Mouse (Mus musculus): ENCODE measurements around the gene Thy1.

Gene Thy1

DNA sequence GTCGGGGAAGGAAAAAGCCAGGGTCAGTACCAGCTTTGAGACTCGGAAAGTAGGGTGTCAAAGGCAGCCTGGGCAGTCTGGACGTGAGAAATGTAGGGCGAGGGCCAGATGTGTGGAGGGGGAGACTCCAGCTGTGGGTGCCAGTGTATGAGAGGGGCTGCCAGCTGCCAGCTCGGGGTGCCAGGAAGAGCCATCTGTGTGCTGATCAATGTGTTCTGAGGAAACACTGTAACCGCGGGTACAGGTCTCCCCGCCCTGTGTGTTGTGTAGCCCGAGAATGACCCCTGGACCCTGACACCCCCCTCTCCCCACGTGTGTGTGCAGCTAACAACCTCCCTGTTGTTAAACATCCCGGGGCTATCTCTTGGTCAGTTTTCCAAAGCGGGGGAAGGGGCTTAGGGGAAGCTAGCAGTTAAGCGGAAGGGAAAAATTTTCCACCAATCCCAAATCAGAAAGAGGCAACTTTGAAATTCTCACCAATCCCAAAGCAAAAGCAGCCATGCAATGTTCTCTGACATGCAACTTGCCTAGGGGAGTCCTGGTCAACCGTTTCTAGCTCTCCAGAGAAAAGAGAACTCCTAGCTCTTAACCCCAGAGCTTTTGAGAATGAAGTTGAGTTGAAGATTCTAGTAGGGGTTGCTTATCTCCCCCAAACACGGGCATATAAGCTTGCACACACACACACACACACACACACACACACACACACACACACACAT lies 24.2 kb downstream of the Thy1 start:
- DNase-seq (ENCODE audit: low read depth, low spot score), result no peak

DNA sequence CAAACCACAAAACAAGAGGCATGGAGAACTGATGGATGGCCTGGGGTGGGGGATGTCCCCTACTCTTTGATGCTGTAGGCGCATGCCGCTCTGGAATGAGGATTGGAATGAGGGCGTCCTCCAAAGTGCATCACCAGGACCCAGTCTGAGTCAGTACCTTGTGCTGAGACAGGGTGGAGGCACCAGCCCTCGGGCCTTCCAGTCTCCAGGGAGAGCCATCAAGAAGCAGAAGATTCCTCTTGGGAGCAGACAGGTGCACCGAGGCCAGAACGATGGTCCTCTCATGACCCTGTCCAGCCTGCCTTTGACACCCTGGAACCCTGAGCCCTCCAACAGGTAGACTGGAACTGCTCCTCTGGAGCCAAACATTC lies 24.8 kb downstream of the Thy1 start:
- DNase-seq (ENCODE audit: low read depth, low spot score), result no peak

DNA sequence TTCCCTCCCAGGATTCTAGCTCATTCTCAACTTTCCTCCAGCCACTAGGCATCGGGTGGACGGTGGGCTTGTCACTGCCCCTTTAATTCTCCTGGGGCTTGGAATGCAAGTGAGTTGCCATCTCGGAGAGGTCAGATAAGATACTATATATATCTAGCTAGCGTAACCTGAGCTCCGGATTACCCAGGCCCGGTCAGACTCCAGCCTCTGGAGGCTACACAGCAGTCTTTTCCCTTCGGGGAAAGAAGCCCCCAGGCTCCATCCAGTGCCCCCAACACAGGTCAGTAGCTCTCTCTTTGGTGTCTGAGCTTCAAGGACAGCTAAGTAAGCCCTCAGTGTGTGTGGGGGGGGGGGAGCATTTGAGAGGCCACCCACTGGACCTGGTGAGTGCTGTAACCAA lies 26.1 kb downstream of the Thy1 start:
- no peak for DNase-seq (ENCODE audit: low read depth, low spot score)

DNA sequence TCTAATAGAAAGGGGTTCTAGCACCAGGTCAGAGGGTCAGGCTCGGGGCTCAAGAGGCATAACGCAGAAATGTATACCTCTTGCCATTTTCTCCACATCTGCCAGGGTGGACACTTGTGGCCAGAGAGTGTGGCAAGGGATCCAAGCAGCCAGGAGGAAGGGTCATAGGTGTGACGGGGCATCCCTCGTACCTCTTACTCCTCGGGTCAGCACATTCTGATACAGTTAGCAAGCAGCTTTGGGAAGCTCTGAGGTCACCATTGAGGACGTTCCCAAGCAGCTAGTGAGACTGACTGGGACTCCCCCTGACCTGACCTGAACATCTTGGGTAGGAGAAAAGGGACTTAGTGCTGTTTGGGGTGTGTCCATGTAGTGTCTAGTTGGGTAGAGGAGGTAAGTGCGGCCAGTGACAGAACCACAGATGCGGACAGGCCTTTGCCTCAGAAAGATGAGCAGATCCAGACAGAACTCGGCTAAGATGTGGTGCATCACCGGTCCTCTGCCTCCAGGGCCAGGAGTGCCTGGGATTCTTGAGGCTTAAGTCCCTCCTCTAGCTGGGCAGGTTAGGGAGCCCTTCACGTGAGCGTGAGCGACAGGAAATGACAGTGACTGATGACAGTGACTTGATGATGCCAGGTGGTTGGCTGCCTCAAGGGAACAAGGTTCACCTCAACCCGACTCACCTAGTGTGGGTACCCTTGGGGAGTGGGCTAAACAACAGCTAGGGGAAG lies 27.1 kb downstream of the Thy1 start:
- no peak for DNase-seq (ENCODE audit: low read depth, low spot score)

DNA sequence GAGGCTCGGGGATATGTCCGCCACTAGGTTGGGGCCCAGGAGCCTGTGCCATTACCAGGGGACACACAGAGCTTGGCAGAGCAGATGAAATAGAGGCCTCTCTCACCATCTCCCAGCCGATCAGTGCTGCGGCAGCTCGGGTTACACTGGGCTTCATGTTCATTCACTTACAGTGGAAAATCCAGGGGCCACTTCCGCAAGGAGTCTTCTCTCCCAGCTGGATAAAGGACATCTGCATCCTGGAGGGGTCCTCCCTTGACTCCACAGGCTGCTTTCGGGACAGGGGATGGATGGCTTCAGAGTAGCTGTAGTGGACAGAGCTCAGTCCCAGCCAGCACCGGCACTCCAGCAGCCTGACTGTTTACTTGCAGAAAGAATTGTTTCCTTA lies 27.7 kb downstream of the Thy1 start:
- no peak for DNase-seq (ENCODE audit: low read depth, low spot score)

DNA sequence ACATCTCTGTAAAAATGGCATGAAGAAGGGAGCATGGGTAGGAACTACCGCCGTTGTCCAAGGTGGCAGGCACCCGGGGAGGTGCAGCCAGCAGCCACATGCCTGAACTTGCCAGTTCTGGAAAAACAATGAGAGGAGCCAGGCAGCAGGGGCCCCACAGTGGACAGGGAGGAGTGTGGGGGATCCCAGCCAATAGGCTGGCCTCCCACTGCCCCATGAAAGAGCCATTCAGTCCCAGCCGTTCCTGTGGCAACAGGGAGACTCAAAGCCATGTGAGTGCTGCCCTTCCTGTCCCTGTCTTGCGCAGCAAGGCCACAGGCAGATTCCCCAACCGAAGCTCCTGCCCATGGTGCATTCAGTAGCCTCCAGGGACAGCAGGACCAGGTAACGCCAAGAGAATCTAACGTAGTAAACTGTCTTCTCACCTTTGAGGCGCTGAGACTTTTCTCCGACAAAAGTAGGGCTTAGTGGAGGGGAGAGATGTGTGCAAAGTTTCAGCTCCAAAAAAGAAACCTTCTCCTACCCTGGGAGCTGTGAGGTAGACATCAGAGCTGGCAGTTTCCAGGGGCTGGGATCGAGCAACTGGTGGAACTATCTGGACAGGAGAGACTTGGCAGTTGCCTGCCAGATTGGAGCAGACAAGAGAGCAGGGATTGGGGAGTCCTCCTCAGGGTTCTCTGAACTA lies 28.9 kb downstream of the Thy1 start:
- no peak for DNase-seq (ENCODE audit: low read depth, low spot score)

DNA sequence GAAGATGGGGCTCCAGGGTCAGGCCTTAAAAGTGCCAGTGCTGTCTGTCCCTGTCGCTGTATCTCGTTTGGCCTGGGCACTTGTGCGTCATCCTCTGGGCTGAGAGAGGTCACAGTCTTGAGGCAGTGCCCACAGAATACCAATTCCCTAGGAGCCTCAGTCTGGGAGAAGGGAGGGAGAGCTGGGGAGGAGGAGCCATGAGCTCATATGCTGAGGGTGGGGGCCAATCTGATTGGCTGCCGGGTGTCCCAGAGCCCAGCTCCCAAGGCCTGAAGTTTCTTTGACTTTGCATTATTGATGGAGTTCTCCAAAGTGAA lies 29.4 kb downstream of the Thy1 start:
- no peak for DNase-seq (ENCODE audit: low read depth, low spot score)

DNA sequence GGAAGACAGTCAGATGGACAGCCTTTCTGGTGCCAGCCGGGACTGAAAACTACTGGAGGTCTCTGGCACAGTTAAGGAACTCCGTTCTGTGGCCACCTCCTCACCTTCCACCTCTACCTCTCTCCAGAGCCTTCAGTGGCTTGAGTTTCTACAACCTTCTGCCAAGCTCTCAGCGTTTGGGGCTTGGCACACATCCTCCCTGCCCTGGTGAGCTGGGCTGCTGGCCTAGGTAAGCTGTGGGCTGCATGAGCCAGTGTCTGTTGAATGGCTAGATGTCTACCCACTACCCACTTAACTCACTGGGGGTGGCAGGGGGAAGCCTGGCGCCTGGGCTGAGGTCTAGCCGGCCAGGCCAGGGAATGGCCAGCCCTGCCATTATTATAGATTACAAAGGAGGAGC lies 29.9 kb downstream of the Thy1 start:
- DNase-seq (ENCODE audit: low read depth, low spot score), result no peak

DNA sequence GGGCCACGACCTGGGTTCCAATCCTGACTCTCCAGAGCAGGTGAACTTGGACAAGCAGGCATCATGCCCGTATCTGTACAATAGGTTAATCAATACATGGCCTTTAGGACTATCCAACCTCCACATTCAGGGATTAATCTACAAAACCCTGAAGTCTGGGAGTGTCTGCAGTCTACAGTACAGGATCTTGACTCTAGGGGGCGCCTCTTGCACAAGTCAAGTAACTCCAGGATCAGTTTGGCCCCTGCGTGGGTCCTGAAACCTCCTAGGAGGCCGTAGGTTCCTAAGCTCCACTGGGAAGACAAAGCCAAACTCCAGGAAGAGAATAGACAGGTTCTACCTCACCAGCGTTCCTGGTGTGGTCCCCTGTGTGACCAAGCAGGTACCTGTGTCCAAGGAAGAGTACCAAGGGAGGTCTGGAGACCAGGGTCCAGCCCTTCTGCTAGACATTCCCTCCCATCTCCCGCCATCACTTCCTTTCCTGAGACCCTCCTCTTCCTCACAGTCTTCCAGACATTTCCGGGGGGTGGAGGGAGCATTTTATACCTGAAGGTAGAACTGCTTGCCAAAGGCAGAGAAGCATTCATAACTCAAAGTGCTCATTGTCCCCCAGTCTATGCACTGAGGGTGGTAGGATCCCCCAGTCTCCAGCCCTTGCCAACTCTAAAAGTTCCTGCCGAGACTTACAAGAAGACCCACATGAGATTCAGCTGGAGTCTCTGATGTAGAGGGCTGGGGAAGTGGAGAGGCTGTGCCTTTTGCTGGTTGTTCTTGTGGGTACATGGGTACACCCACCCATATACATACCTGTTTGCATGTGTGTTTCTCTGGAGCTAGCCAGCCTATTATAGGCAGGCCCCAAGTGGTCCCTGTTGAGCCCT lies 31.5 kb downstream of the Thy1 start:
- no peak for DNase-seq (ENCODE audit: low read depth, low spot score)

DNA sequence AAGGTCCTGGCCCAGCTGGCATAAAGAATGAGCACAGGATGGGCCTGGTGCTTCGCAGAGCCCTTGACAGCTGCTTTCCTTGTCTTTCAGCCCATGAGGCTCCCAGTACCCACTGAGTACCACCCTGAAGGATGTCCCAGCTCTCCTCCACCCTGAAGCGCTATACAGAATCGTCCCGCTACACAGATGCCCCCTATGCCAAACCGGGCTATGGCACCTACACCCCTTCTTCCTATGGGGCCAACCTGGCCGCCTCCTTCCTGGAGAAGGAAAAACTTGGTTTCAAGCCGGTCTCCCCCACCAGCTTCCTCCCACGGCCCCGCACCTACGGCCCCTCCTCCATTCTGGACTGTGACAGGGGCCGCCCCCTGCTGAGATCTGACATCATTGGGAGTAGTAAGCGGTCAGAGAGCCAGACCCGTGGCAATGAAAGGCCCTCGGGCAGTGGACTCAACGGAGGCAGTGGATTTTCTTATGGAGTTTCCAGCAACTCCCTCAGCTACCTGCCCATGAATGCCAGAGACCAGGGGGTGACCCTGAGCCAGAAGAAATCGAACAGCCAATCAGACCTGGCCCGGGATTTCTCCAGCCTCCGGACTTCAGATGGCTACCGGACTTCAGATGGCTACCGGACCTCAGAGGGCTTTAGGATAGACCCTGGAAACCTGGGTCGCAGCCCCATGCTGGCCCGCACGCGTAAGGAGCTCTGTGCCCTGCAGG lies 32.3 kb downstream of the Thy1 start:
- DNase-seq (ENCODE audit: low read depth, low spot score), result no peak

DNA sequence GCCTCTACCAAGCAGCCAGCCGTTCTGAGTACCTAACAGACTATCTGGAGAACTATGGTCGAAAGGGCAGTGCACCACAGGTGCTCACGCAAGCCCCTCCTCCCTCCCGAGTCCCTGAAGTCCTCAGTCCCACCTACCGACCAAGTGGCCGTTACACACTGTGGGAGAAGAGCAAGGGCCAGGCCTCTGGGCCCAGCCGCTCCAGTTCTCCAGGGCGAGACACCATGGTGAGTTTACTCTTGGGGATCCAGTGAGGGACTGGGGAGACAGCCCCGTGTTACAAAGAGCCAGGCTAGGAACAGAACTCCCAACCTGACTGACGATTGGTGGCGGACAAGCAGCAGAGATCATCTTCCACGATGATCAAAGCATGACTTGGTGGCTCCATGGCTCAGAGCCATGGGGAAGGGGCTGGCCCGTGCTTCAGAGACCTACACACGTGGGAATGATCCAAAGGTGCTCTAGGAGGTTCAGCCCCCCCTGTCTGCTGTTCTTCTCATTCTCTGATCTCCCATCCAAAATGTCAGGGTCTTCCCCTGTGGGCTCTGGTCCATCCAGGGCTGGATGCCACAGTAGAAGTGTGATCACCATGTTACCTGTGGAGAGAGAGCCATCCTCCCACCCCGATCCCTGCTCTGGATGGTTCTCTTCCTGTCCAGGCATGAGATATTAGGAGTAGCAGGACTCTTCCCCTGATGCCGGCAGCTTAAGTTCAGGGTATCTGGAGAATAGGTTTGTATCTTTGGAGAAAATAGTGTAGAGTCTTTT lies 33.0 kb downstream of the Thy1 start:
- DNase-seq (ENCODE audit: low read depth, low spot score), result no peak

DNA sequence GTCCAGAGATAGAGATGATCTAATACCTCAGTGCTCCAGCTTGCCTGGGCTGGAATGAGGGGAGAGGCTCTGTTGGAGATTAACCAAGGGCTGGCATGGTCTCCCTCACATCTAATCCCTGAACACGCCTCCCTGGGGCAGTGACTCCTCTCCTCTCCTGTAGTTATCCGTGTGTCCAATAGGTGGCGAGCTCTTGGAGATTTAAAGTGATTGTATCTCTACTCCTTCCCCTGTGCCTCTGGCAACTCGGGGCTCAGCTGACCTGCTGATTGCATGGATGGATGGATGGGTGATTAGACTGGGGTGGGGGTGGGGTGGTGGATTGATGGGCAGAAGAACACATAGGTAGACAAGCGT lies 33.6 kb downstream of the Thy1 start:
- DNase-seq (ENCODE audit: low read depth, low spot score), result no peak

DNA sequence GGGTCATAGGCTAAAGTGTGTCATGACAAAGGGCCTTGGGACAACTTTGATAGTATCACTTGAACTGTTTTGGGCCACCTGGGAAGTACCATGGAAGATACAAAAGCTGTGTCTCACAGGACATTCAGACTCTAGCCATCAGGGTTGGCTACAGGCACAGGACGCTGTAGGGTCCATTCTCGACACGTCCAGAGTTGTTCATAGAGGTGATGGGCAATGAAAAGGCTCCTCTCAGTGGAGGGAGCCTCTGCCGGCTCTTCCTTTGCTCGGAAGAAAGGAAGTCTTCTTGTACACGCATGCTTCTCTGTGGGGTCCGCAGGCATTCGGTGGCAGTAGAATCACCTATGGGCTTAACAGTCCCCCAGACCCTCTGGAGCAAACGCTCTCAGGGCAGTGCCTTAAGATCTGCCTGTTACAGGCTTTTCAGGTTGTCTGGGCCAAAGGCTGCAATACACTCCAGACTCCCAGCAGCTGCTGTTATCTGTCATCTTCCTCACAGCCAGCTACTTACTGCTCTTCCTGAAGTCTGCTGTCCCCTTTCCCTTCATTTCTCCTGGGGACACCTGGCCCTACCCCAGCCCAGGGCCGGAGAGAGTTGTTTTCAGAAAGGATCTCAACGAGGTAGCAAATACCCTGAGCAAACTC lies 34.2 kb downstream of the Thy1 start:
- DNase-seq (ENCODE audit: low read depth, low spot score), result no peak

DNA sequence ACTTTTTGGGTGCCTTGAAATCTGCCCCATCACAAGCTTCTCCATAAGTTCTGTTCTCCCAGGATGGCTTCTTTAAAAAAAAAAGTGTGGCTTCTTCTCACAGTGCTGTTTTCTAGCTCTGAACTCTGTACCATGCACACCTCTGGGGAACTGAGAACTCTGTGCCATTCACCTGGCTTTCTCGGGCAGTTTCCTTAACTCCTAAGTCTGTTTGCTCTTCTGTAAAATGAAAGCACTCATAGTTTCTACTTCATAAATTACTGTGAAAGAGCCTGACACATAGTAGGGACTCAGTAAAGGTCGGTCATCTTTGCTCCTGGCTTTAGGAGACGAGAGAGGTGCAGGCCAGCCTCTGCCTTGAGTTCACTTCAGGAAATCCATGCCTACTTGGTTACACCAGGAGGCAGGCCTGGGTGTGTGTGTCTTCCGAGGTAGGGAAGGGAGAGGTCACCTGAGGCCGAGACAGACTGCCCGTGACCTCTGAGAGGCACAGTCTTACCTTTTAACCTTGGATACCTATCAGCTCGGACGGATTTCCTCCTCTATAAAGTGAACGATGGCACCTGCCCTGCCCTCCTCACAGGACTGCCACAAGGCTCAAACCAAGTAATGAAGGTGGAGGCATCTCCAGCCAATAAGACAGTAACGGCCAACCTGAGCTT lies 35.1 kb downstream of the Thy1 start:
- no peak for DNase-seq (ENCODE audit: low read depth, low spot score)

DNA sequence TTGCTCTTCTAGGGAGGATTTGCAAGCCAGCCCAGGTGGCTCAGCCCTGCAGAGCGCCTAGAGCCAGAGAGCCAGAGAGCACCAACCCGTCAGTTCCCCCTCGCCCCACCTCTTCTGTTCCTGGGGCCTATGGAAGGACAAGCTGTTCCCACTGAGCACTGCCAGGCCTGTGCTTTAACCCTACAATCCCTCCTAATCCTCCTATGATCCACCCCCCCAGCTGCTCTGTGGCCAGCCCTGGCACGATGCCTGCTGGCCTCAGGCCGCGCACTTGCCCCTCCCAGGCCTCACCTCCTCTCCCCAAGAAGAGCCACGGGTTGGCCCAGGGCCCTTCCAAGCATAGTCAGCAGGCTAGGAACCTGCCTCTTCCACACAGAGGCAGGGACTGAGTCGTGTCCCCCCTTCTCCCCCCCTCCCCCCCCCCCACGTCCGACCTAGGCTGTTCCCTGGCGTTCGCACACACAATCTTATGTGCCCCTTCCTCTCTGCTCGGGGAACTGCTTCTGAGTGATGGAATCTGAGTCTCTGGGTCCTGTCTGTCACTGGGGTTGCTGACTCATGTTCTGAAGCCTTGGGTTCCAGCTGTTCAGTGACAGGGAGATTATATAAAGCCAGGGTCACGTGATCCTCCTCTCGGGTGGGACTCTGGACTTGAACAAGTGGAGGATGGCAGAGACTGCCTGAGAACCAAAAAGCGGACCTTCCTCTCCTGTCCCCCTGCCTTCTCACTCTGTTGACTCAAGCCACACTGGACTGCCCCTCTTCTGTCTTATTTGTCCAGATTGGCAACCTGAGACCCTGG lies 36.0 kb downstream of the Thy1 start:
- DNase-seq (ENCODE audit: low read depth, low spot score), result no peak

DNA sequence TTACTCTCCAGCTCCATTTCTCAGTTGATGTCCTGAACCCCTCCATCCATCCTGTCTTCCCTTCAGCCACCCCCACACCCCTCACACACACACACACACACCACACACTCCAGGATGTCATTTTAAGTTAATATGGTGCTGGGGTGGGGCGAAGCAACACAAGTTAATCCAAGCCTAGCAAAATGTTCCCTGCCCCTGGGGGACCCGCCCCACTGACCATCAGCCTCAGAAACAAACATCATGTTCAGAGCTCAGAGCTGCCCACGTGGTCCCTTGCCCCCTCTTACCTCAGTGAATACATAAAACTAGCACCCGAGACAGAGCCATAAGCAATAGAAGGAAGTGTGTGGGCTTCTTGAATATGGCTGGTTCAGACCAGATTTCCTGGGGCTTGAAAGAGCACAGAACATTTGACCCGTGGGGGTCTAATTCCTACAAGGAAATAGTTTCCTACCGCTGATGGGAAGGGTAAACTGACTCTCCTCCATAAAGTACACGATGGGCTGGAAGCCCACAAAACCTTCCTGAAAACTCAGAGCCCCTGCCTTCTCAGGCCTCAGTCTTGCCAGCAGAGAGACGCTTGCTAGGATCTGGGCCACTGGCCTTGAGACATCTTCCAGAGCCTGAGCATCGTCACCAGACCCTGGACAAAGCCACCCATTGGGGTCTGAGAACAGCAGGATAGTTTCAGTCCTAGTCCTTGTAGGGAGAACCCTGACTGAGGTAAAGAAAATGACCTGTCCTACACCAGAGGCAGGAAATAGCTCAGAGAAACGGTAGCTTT lies 37.0 kb downstream of the Thy1 start:
- DNase-seq (ENCODE audit: low read depth, low spot score), result no peak

DNA sequence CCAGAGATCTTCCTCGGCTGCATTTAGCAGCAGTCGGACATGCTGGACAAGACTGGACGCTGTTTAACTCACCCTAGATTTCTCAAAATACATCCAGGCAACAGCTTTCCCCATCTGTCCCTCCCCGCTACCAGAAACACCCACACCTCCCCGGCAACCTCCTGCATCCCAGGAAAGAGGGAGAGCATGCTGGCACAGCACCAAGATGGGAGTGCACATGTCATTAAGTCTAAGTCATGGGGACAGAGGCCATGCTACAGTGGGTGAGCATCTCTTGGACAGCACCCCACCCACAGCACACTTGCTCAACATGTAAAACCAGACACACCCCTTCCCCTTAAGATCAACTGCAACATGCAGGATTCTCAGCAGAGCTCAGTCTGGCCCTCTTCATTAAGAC lies 37.8 kb downstream of the Thy1 start:
- no peak for DNase-seq (ENCODE audit: low read depth, low spot score)

DNA sequence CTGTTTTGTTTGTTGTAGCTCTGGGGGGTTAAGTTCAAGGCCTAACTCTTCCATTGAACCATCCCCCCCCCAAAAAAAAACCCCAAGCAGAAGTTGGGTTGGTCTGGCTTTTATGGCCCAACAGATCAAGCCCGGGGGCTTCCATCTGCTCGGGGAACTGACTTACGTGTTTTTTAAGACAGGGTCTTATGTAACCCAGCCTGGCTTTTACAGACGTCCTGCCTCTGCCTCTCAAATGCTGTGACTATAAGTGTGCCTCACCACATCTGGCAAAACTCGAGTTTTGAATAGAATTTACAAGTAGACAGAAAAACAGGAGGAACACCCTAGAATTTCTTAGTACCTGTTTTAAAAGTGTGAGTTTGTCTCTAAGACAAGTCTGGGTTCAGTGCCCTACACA lies 38.4 kb downstream of the Thy1 start:
- no peak for DNase-seq (ENCODE audit: low read depth, low spot score)
